Mouse (Mus musculus) heart, postnatal 0 days (tissue): ENCODE data around the gene Paqr5.

Source experiments
- CTCF ChIP-seq: IDR thresholded peaks from 2 replicates; pipeline ENCODE4 v1.5.1; 2016; ENCODE audit warnings: antibody characterized with exemption, control low read depth, low read depth
- EP300 ChIP-seq: IDR thresholded peaks from 2 replicates; pipeline ENCODE4 v1.6.1; 2016; ENCODE audit warnings: antibody characterized with exemption, low read depth

DNA sequence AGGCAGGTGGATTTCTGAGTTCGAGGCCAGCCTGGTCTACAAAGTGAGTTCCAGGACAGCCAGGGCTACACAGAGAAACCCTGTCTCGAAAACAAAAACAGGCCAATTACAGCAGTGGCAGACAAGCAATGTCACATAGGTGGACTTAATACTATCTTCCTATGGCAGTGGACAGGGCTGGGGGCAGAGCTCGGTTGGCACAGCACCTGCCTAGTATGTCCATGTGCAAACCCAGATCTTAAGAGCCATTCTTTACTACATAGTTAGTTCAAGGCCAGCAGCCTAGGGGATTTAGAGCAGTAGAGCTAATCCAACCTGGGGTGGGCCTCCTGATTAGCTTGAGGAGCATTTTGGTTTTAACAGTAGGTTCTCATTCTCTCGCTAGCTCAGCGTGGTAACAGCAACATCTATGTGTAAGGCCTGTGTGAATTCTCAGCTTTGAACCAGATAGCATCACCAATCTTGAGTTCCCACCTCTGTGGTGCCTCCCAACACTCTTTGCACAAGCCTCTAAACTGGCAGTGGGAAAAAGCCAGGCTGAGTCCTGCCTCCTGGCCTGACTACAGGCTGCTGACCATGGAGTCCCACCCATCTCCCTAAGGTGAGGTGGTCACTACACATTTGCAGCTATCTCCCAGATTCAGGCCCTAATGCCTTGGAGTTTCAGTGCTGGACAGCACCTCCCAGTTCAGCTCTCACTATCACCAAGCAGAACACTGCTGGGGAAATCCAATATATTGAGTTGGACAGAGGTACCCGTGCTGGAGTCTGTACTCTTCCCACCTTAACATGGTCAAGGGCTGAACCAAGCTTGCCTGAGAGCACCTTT lies 115.1 kb downstream of the Paqr5 start:
- no peak for TF ChIP-seq CTCF
- TF ChIP-seq EP300: no peak
